Mouse (Mus musculus): Measurements from ENCODE around the gene Etv4. TPM values are rescaled to one million over a fixed set of nuclear protein-coding genes. Genes with fewer than 3 reads are reported as not detected.

The Etv4 gene
- 10 to 100 TPM; 20.3 to 20.9 TPM for total RNA-seq (2021)

DNA sequence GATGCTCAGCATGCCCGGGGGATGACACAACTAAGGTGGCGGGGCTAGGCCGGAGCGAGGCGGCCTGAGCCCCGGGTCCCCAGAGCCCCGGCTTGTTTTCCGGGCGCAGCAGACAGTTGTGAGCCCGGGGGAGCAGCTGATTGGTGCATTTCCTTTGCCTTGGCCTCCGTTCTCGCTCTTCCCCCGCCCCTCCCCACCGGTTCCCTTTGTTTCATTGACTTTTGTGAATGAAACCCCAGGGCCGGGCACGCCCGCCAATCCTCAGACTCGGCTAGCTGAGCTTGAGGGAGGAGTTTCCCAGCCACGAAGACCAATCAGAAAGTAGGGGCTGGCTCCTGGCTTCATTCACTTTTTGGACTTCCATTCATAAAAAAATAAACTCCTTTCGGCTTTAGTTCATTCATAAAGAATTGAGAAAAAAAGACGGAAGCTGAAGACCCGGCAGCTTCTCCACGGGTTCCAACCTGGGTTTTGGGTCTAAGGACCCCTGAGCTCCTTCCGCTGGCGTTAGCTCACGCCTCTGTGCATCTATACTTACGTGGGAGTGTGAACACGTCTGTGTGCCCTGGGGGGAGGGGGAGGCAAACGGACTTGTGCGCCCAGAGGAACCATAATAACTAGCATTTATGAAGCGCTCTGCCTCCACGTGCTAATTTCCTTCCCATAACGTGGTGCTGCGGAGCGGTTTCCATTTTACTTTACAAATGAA, at the start of gene Etv4:
Gene Etv4 (minus strand): TSS at position 229 of the 709 bp plus-strand sequence.
- peak; percentile 90 to 95 for DNase-seq (ENCODE audit: extremely low spot score in 1 of 2, low spot score in 2 of 2)
- intact Hi-C loops (cut with DNase I), result no loop called here

DNA sequence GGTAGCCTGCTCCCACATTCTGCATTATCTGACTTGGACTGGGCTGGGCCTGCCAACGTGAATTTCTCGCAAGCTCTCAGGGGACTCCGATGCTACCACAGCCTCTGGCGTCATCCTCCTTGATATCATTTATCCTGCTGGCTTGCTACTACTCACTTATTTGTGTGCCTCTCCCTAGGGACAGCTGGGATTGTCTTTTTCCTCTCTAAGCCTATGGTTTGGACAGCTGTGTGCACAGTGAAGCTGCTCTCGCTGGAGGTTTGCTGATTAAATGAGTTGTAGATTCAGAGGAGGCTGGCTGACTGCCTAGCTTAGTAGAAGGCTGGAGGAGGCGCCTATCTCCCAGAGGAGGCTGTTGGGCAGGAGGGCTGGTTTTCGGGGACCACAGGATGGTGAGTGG, 46.8 kb upstream of the Etv4 start:
- DNase-seq (ENCODE audit: extremely low spot score in 1 of 2, low spot score in 2 of 2), result peak; percentile 38 to 64
- intact Hi-C loops (cut with DNase I), result loop anchor here (5.0 kb wide), 1 partner anchor 60 kb away; the partner anchor contains the start of gene Meox1

DNA sequence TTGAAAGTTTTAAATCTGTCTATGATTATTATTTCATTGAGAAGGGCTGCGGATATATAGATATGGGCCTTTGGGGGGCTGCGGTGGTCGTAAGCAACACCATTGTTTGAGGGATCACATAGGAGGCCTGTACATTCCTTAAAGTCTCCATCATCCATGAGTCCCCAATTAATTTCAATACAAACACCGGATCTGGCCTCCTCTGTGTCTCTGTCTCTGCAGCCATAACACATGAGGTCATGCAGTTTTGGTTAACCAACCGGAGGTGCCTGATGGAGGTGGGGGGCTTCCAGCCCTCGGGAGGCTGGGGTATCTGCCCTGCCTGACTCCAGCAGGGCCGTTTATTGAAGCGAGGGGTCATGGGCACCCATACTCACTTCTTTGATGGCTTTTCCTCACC, 45.4 kb upstream of the Etv4 start:
- DNase-seq (ENCODE audit: extremely low spot score in 1 of 2, low spot score in 2 of 2), result no peak
- intact Hi-C loops (cut with DNase I), result loop anchor here (5.0 kb wide), 1 partner anchor 62 kb away; the partner anchor contains the start of gene Meox1

DNA sequence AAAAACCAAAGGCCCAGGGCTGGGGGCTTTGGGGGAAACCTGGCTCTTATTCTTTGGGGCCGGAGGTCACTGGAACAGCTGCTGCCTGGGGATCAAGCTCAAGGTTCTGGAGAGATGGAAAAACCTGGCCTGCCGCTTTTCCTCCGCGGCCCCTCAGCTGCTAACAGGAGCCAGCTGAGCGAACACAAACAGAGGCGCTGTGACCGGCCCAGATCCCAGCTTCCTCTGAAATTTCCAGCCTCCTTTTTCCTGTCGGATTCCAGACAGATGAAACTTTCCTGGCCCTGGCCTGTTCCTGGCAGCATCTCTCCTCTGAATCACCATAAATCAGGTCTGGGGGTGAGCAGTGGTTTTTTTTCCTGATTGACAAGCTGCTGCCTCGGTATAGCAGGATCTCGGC, 44.9 kb upstream of the Etv4 start:
- peak in 1 of 2 experiments; percentile 78 for DNase-seq (ENCODE audit: extremely low spot score in 1 of 2, low spot score in 2 of 2)
- intact Hi-C loops (cut with DNase I), result loop anchor here (5.0 kb wide), 1 partner anchor 62 kb away; the partner anchor contains the start of gene Meox1

DNA sequence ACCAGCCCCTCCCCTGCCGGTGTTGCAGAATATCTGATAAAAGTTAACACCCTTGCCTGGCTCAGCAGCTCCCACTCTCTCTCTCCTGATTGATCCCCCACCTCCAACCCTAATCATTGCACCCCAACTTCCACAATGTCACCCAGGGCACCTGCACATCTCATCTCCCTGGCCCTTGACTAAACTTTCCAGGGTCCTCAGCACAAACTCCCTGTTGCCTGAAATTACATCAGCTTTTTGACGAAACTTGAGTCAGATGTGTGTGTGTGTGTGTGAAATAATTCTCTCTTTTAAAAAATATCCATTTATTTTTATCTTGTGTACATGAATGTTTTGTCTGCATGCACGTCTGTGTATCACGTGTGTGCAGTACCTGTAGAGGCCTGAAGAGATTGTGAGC, 43.5 kb upstream of the Etv4 start:
- intact Hi-C loops (cut with DNase I), result no loop called here
- no peak for DNase-seq (ENCODE audit: extremely low spot score in 1 of 2, low spot score in 2 of 2)

DNA sequence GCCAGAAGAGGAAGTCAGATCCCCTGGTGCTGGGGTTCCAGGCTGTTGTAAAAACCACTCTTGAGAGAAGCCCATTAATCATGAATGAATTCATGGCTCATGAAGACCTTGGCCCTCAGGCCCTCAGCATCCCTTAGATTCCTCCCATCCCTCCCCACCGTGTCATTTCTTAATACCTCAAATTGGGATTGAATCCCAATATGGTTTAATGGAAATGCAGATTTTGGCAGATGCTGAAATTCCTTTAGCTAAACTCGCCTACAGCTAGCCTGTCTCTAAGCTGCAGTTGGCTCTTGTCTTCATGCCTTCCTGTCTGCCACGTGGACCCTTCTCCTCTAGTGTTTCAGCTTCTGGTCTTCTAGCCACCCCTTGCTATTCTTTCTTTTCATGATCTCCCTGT, 38.0 kb upstream of the Etv4 start:
- intact Hi-C loops (cut with DNase I), result no loop called here
- DNase-seq (ENCODE audit: extremely low spot score in 1 of 2, low spot score in 2 of 2), result no peak

DNA sequence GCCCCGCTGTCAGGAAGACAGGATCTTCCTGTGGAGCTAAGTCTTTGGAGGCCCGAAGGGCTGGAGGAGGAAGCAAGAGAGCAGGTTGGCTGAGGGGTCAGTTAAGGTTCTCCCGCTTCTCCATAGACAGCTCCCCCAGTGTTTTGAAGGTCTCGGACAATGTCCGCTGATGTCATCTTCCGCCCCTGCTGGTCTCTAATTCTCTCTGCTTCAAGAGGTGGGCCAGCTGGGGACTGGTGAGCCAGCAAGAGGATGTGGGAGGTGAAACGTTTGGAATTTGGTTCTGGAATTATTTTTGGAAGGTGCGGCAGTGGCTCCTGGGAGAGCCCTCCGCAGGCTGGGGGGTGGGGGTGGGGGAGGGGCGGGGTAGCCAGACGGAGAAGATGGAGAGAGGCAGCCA, 35.7 kb upstream of the Etv4 start:
- intact Hi-C loops (cut with DNase I), result no loop called here
- DNase-seq (ENCODE audit: extremely low spot score in 1 of 2, low spot score in 2 of 2), result peak in 1 of 2 experiments; percentile 76

DNA sequence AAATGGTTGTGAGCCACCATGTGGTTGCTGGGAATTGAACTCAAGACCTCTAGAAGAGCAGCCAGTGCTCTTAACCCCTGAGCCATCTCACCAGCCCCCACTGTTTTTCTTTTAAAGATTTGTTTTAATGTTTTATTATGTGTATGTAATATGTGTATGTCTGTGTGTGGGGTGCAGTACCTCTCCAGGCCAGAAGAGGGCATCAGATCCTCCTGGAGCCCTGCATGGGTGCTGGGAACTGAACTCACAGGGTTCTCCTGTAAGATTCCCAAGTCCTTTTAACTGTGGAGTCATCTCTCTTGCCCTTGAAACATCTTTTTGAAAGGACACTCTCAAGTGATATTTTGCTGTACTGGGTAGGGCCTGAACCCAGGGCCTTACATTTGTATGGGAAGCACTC, 34.7 kb upstream of the Etv4 start:
- DNase-seq (ENCODE audit: extremely low spot score in 1 of 2, low spot score in 2 of 2), result no peak
- intact Hi-C loops (cut with DNase I), result no loop called here

DNA sequence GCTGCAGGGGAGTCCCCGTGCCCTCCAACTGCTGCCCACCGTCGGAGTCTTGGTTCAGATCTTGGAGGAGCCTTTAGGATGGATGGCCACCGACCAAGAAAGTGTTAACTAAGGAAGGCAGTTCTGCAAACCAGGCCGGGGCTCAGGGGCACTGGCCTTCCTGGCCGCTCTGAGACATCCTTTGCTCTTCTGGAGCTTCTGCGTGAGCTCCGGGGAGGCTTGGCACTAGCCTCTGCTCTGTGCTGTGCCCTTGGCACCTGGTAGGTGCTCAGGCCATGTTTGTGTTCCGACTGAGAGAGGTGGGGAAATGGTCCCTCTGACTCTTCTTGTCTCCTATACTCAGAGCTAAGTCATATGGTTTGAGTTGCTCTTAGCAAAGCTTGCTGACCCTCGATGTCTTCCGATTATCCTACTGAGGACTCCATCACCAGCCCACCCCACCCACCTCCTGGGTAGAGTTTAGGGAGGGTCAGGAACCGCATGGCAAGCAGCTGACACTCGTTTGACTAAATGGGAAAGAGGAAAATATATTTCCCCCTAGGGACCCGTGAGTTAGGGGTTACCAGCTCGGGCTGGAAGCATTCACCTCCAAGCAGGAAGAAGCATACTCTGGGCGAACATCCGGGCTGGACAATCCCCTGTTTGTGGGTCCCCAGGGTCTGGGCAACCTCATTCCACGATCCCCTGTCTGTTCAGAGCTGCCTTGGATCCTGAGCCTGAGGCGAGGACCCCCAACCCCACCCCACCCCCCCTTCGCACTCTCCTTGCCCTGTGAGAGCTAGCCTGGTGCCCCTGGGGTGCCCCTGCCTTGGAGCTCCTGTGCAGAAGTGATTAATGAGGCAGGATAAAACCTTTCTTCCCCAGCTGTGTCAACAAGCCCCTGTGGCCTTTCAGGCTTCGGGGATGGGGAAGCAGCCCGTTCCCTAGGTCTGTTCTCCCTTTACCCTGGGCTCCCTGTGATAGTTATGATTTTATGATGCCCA, 30.2 kb upstream of the Etv4 start:
- intact Hi-C loops (cut with DNase I), result no loop called here
- DNase-seq (ENCODE audit: extremely low spot score in 1 of 2, low spot score in 2 of 2), result no peak

DNA sequence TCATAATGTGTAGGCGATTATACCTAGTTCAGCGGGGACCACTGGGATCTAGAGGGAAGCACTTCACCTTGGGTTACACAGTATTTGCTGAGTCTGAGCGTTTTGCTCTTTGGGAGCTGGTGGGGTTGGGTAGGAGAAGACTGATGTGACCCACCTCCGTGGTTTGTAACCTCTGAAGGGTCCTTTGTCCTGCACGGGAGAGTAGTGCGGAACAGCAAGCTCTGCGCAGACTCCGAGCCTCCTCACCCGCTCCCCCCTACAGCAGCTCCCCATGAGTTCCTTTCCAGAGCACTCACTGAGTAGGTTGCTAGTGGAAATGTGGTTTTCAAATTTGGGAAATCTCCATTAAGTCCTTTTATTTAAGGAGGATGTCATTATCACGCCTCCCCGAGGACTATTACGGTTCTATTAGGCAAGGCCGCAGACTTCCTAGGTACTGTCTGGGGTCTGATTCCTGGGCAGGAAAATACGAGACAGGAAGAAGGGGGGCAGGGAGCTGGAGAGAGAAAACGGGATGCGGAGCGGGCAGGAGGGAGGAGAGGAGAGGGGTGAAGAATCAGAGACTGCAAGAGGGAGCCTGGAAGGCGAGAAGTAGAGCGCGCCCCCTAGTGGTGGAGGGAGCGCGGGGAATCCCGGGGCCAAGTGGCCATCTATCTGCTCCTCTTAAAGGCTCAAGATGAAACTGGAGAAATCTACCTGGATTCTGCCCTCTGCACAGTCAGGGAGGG, 29.4 kb upstream of the Etv4 start:
- DNase-seq (ENCODE audit: extremely low spot score in 1 of 2, low spot score in 2 of 2), result peak; percentile 40 to 89
- intact Hi-C loops (cut with DNase I), result loop anchor here (5.0 kb wide), 1 partner anchor 148 kb away; no protein-coding TSS in a partner anchor

DNA sequence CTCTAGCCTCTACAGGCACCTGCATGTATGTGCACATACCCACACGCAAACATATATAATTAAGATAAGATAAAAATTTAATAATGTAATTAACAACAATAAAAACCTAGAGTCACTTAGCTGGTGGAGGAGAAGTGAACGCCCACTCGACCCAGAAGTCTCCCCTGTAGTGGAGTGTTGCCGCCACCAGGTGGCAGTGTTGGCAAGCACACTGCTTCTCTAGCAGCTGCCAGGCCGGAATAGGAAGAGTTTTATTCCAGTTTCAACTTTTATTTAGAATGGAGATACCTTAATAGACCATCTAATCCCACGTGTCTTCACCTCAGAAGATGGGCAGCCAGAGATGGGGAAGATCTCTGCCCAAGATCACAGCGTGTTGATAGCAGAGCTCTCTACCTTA, 28.1 kb upstream of the Etv4 start:
- DNase-seq (ENCODE audit: extremely low spot score in 1 of 2, low spot score in 2 of 2), result peak; percentile 78 to 79
- intact Hi-C loops (cut with DNase I), result loop anchor here (2.0 to 5.0 kb wide), 2 partner anchors 98 to 149 kb away; no protein-coding TSS in a partner anchor

DNA sequence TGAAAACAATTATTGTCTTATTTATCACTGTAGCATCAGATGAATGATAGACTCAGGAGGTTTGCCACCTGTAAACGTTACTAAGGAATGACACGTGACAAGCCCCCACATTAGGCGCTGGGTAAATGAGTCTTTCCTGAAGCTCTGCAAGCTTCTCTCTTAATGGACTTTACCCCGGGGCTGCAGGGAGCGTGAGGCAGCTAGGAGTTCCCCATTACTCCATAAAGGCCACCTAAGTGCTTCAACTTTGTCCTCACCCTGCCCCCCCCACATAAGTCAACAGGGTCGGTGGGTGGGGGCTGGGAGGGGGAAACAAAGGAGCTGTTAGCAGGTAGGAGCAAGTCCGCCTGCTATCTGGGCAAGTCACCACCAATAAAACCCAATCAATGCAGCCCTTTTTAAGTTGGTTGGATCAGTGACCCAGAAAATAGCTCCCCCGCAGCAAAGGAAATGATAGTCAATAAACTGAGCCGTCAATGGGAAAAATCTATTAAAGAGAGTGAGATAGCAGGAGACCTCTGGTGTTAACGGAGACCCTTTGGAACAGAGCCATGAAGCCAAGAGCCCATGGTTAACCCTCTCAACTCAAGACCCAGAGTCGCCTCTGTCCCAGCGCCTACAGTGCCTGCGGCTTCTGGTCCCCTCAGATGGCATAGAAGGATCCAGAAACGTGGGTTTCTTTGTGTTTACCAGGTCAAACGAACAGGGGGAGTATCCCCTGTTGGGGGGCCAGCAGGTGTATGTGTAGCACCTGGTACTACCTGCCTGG, 24.1 kb upstream of the Etv4 start:
- intact Hi-C loops (cut with DNase I), result no loop called here
- DNase-seq (ENCODE audit: extremely low spot score in 1 of 2, low spot score in 2 of 2), result no peak

DNA sequence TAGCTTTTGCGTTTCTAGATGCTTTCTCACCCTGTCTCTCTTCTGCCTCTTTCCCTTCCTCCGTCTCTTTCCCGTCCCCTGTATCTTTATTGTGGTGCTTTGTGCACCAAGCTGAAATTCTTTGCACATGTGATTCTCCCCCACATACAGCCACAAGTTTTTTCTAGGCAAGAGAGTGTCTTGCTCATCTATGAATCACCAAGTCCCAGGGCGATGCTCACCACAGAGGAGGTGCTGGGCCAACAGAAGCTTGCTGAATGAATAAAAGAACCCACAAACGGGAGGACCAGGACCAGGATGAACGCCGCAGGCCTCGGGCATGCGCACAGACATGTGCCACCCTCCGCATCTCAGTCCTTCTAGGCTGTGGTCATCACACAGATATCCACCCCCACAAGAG, 22.1 kb upstream of the Etv4 start:
- intact Hi-C loops (cut with DNase I), result no loop called here
- DNase-seq (ENCODE audit: extremely low spot score in 1 of 2, low spot score in 2 of 2), result no peak

DNA sequence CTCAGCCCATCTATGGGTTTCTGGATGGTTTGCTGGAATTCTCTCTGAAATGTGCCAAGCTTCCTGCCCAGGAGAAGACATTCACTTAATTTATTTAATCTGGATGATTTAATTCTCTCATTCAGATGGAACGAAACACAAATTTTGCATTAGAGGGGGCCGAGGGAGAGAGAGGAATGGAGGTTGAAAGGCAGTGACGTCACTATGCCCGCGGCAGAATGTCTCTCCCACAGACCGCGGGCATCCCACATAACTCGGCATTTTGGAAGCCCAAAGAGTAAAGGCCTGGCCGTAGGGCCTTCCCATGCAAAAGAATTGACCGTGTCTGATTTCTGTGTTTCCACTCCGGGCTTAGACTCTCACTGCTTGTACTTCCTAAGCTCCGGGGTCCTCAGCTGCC, 21.6 kb upstream of the Etv4 start:
- intact Hi-C loops (cut with DNase I), result no loop called here
- DNase-seq (ENCODE audit: extremely low spot score in 1 of 2, low spot score in 2 of 2), result no peak

DNA sequence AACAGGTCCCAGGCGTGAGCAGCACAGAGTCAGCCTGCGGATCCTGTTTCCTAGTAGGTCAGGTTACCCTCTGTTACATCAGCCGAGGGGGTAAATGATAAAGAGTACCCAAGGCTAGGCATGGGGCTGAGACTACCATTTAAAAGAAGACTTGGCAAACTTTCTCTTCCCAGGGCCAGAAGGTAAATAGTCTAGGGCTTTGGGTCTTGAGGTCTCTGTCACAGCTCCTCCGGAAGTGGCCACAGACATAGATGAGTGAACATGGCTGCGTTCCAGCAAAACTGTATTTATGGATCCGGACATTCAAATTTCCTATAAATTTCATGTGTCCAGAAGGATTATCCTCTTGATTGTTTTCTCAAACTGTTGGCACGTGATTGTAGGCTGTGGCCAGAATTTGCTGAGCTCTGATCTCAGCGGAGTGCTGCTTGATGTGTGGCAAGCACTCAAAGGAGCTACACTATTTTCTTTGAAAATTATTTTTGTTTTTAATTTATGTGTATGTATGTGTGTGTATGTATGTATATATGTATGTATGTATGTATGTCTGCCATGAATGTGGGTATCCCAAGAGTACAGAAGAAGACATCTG, 20.0 kb upstream of the Etv4 start:
- no peak for DNase-seq (ENCODE audit: extremely low spot score in 1 of 2, low spot score in 2 of 2)
- intact Hi-C loops (cut with DNase I), result no loop called here

DNA sequence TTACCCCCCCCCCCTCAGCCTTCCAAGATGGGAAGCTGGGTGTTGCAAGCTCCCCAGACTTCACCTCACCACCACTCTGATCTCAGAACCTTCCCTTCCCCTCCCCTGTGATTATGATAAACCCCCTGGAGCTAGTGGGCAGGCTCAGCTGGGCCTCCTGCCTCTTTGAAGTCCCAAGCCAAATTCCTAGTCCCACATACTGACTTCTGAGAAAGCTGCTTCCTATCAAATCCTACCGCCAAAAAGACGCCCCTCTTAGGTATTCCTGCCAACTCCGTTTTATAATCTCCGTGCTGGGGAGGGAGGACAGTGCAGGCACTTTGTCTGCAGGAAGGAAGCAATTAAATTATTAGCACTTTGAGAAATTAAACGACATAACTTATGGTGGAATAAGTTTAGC, 16.2 kb upstream of the Etv4 start:
- no peak for DNase-seq (ENCODE audit: extremely low spot score in 1 of 2, low spot score in 2 of 2)

DNA sequence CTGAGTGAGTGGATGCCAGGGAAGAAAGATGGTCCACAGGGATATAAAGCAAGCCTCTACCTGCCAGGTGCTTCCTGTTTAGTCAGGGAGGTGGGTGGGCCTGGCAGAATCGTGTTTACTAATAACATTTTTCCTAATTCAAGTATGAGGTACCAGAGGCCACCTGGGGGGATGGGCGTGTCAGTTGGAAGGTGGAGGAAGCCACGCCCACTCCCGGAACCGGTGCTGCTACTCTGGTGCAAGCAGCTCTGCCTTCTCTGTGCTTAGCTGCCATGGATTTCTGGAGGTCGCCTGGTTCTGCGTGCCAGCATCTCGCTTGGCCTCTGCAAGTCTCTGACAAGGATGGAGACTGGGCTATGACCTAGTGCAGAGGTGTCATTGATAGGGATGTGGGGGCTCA, 12.9 kb upstream of the Etv4 start:
- intact Hi-C loops (cut with DNase I), result no loop called here
- DNase-seq (ENCODE audit: extremely low spot score in 1 of 2, low spot score in 2 of 2), result no peak

More for the DNA sequence above, 16.2 kb upstream of the Etv4 start:
- intact Hi-C loops (cut with DNase I), result no loop called here

DNA sequence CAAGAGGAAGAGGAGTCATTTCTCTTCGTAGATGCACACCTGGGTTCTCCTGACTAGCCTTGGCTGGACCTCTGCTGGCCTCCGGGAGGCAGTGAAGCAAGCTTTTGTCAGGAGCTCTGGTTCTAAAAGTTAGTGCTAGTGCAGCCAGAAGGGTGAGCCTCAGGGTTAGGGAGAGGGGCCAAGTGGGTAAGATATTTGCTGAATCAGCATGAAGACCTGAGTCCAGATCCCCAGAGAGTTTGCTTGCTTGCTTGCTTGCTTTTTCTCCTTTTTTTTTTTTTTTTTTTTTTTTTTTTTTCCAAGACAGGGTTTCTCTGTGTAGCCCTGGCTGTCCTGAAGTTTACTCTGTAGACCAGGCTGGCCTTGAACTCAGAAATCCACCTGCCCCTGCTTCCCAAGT, 12.2 kb upstream of the Etv4 start:
- DNase-seq (ENCODE audit: extremely low spot score in 1 of 2, low spot score in 2 of 2), result no peak
- intact Hi-C loops (cut with DNase I), result no loop called here
